Mouse (Mus musculus): ENCODE data around the gene Per2. TPM values are rescaled to one million over a fixed set of nuclear protein-coding genes. Genes with fewer than 3 reads are reported as not detected.
"Not testable (repeated sequence)": the region's sequence is repeated elsewhere in the genome, so short reads cannot be mapped to it uniquely, and the experiment has no call there.

The Per2 gene
- 5.9 and 6.7 TPM in 2 replicates for total RNA-seq (2017)

GRCm38 (mm10) chr1:91459059-91459809, at the start of gene Per2:
Gene Per2, minus strand, starts transcription at chr1:91459324.
- peak; percentile 87 to 90 for ATAC-seq (replicated peaks in 1 of 2; ENCODE audit: insufficient read depth in 1 of 2, low FRiP score in 2 of 2, low TSS enrichment in 1 of 2, low read depth in 1 of 2, poor library complexity in 2 of 2, severe bottlenecking in 2 of 2)

- no peak for ATAC-seq (replicated peaks in 1 of 2; ENCODE audit: insufficient read depth in 1 of 2, low FRiP score in 2 of 2, low TSS enrichment in 1 of 2, low read depth in 1 of 2, poor library complexity in 2 of 2, severe bottlenecking in 2 of 2)
Observed at GRCm38 (mm10) chr1:91504615-91505014, 45.5 kb upstream of the Per2 start.

GRCm38 (mm10) chr1:91498579-91498978, 39.5 kb upstream of the Per2 start:
- no peak for ATAC-seq (replicated peaks in 1 of 2; ENCODE audit: insufficient read depth in 1 of 2, low FRiP score in 2 of 2, low TSS enrichment in 1 of 2, low read depth in 1 of 2, poor library complexity in 2 of 2, severe bottlenecking in 2 of 2)

- ATAC-seq (replicated peaks in 1 of 2; ENCODE audit: insufficient read depth in 1 of 2, low FRiP score in 2 of 2, low TSS enrichment in 1 of 2, low read depth in 1 of 2, poor library complexity in 2 of 2, severe bottlenecking in 2 of 2): no peak
Observed at GRCm38 (mm10) chr1:91495321-91495720, 36.2 kb upstream of the Per2 start.

GRCm38 (mm10) chr1:91494457-91495140, 35.5 kb upstream of the Per2 start, which contains the start of gene Traf3ip1:
Gene Traf3ip1, plus strand, starts transcription at chr1:91494647.
- ATAC-seq (replicated peaks in 1 of 2; ENCODE audit: insufficient read depth in 1 of 2, low FRiP score in 2 of 2, low TSS enrichment in 1 of 2, low read depth in 1 of 2, poor library complexity in 2 of 2, severe bottlenecking in 2 of 2): peak; percentile 86 to 90

GRCm38 (mm10) chr1:91493938-91494337, 34.8 kb upstream of the Per2 start:
- no peak for ATAC-seq (replicated peaks in 1 of 2; ENCODE audit: insufficient read depth in 1 of 2, low FRiP score in 2 of 2, low TSS enrichment in 1 of 2, low read depth in 1 of 2, poor library complexity in 2 of 2, severe bottlenecking in 2 of 2)

- no peak for ATAC-seq (replicated peaks in 1 of 2; ENCODE audit: insufficient read depth in 1 of 2, low FRiP score in 2 of 2, low TSS enrichment in 1 of 2, low read depth in 1 of 2, poor library complexity in 2 of 2, severe bottlenecking in 2 of 2)
Observed at GRCm38 (mm10) chr1:91492740-91493139, 33.6 kb upstream of the Per2 start.

GRCm38 (mm10) chr1:91490322-91490721, 31.2 kb upstream of the Per2 start:
- ATAC-seq (replicated peaks in 1 of 2; ENCODE audit: insufficient read depth in 1 of 2, low FRiP score in 2 of 2, low TSS enrichment in 1 of 2, low read depth in 1 of 2, poor library complexity in 2 of 2, severe bottlenecking in 2 of 2): no peak

- ATAC-seq (replicated peaks in 1 of 2; ENCODE audit: insufficient read depth in 1 of 2, low FRiP score in 2 of 2, low TSS enrichment in 1 of 2, low read depth in 1 of 2, poor library complexity in 2 of 2, severe bottlenecking in 2 of 2): no peak
Observed at GRCm38 (mm10) chr1:91486165-91486564, 27.0 kb upstream of the Per2 start.

GRCm38 (mm10) chr1:91485422-91485821, 26.3 kb upstream of the Per2 start:
- ATAC-seq (replicated peaks in 1 of 2; ENCODE audit: insufficient read depth in 1 of 2, low FRiP score in 2 of 2, low TSS enrichment in 1 of 2, low read depth in 1 of 2, poor library complexity in 2 of 2, severe bottlenecking in 2 of 2): no peak

GRCm38 (mm10) chr1:91484011-91484346, 24.9 kb upstream of the Per2 start:
- no peak for ATAC-seq (replicated peaks in 1 of 2; ENCODE audit: insufficient read depth in 1 of 2, low FRiP score in 2 of 2, low TSS enrichment in 1 of 2, low read depth in 1 of 2, poor library complexity in 2 of 2, severe bottlenecking in 2 of 2)

- ATAC-seq (replicated peaks in 1 of 2; ENCODE audit: insufficient read depth in 1 of 2, low FRiP score in 2 of 2, low TSS enrichment in 1 of 2, low read depth in 1 of 2, poor library complexity in 2 of 2, severe bottlenecking in 2 of 2): peak; percentile 83 to 92
Observed at GRCm38 (mm10) chr1:91483304-91484010, 24.3 kb upstream of the Per2 start.

GRCm38 (mm10) chr1:91482616-91483211, 23.6 kb upstream of the Per2 start:
- ATAC-seq (replicated peaks in 1 of 2; ENCODE audit: insufficient read depth in 1 of 2, low FRiP score in 2 of 2, low TSS enrichment in 1 of 2, low read depth in 1 of 2, poor library complexity in 2 of 2, severe bottlenecking in 2 of 2): no peak

- ATAC-seq (replicated peaks in 1 of 2; ENCODE audit: insufficient read depth in 1 of 2, low FRiP score in 2 of 2, low TSS enrichment in 1 of 2, low read depth in 1 of 2, poor library complexity in 2 of 2, severe bottlenecking in 2 of 2): no peak
Observed at GRCm38 (mm10) chr1:91478958-91479357, 19.8 kb upstream of the Per2 start.

- ATAC-seq (replicated peaks in 1 of 2; ENCODE audit: insufficient read depth in 1 of 2, low FRiP score in 2 of 2, low TSS enrichment in 1 of 2, low read depth in 1 of 2, poor library complexity in 2 of 2, severe bottlenecking in 2 of 2): not testable (repeated sequence)
Observed at GRCm38 (mm10) chr1:91478145-91478544, 19.0 kb upstream of the Per2 start.

- no peak for ATAC-seq (replicated peaks in 1 of 2; ENCODE audit: insufficient read depth in 1 of 2, low FRiP score in 2 of 2, low TSS enrichment in 1 of 2, low read depth in 1 of 2, poor library complexity in 2 of 2, severe bottlenecking in 2 of 2)
Observed at GRCm38 (mm10) chr1:91469888-91470419, 10.8 kb upstream of the Per2 start.

GRCm38 (mm10) chr1:91466186-91466585, 7.1 kb upstream of the Per2 start:
- ATAC-seq (replicated peaks in 1 of 2; ENCODE audit: insufficient read depth in 1 of 2, low FRiP score in 2 of 2, low TSS enrichment in 1 of 2, low read depth in 1 of 2, poor library complexity in 2 of 2, severe bottlenecking in 2 of 2): no peak

GRCm38 (mm10) chr1:91465244-91465643, 6.1 kb upstream of the Per2 start:
- ATAC-seq (replicated peaks in 1 of 2; ENCODE audit: insufficient read depth in 1 of 2, low FRiP score in 2 of 2, low TSS enrichment in 1 of 2, low read depth in 1 of 2, poor library complexity in 2 of 2, severe bottlenecking in 2 of 2): no peak

All from hematopoietic stem cell, adult 5-6 weeks (primary cell).